8 mouse cellular contexts compared by ENCODE assay signal in genomic region chr6:35538757-35539303, GRCm38 (mm10). TPM values are rescaled to one million over a fixed set of nuclear protein-coding genes. Genes with fewer than 3 reads are reported as not detected.
DNase-seq lines count a peak whose midpoint lies in the region; ATAC-seq and TF ChIP-seq lines count a peak whose summit lies in the region.

No protein-coding gene starts in this region.

- peak; percentile 10 for DNase-seq in kidney, adult 9 months
- DNase-seq in kidney, adult 11 months: no peak
- no peak for DNase-seq in ES-E14 (ENCODE audit: low read depth, low spot score)
- DNase-seq in embryonic facial prominence, embryonic 14.5 days (ENCODE audit: low spot score): peak; percentile 4
- no peak for DNase-seq in frontal cortex, postnatal 25 days (ENCODE audit: low spot score in 2 of 2)
- no peak for DNase-seq in cerebellum, postnatal 4 days (ENCODE audit: low spot score in 2 of 2)

- H3K4me2 ChIP-seq in embryonic facial prominence, embryonic 14.5 days (ENCODE audit: low read depth, low read length): peak overlapping the region; percentile 84
- peak overlapping the region; percentile 60 for H3K4me2 ChIP-seq in intestine, embryonic 15.5 days (replicated peaks)
- H3K4me2 ChIP-seq in midbrain, embryonic 15.5 days: peak overlapping the region; percentile 67

- peak overlapping the region; percentile 81 to 98 for H3K4me3 ChIP-seq in ES-E14 (ENCODE audit: insufficient read depth in 1 of 2, low read depth in 1 of 2, low read length in 2 of 2, poor library complexity in 1 of 2, severe bottlenecking in 1 of 2)
- peak overlapping the region; percentile 100 for H3K4me3 ChIP-seq in embryonic facial prominence, embryonic 14.5 days (ENCODE audit: low read depth, low read length)
- H3K4me3 ChIP-seq in intestine, embryonic 15.5 days (replicated peaks): peak overlapping the region; percentile 97
- peak overlapping the region; percentile 60 for H3K4me3 ChIP-seq in midbrain, embryonic 15.5 days

- 3% methylated on average over 21 of the region's 21 CpGs for WGBS in embryonic facial prominence, embryonic 14.5 days
- 3% methylated on average over 21 of the region's 21 CpGs for WGBS in intestine, embryonic 15.5 days
- 6% methylated on average over 21 of the region's 21 CpGs for WGBS in midbrain, embryonic 15.5 days

- in situ Hi-C loops in ES-E14 (cut with MboI; ENCODE audit: low sequenced_read_pairs in 2 of 2, unreplicated experiment in 2 of 2): no loop called here

- no peaks in the 10 kb centered on the region for H3K9me3 ChIP-seq in ES-E14 (ENCODE audit: control insufficient read depth, insufficient read depth, low read depth, low read length)
- H3K9me3 ChIP-seq in embryonic facial prominence, embryonic 14.5 days (ENCODE audit: control insufficient read depth, low read length): no peaks in the 10 kb centered on the region
- no peaks in the 10 kb centered on the region for H3K9me3 ChIP-seq in intestine, embryonic 15.5 days
- H3K9me3 ChIP-seq in midbrain, embryonic 15.5 days: no peaks in the 10 kb centered on the region

- H3K4me1 ChIP-seq in ES-E14 (ENCODE audit: control insufficient read depth in 2 of 2, insufficient read depth in 2 of 2, low read length in 2 of 2, poor library complexity in 1 of 2): peaks cover 0 to 6% of the 10 kb centered on the region in 2 experiments; a peak in 2 of 4 replicates
- peaks cover 16% of the 10 kb centered on the region for H3K4me1 ChIP-seq in embryonic facial prominence, embryonic 14.5 days (ENCODE audit: control insufficient read depth, insufficient read depth, low read length)
- H3K4me1 ChIP-seq in intestine, embryonic 15.5 days (replicated peaks): no peaks in the 10 kb centered on the region
- H3K4me1 ChIP-seq in midbrain, embryonic 15.5 days: peaks cover 19% of the 10 kb centered on the region

- no peaks in the 10 kb centered on the region for H3K27me3 ChIP-seq in embryonic facial prominence, embryonic 14.5 days (replicated peaks; ENCODE audit: control insufficient read depth, insufficient read depth, low read length)
- H3K27me3 ChIP-seq in intestine, embryonic 15.5 days (replicated peaks): no peaks in the 10 kb centered on the region
- no peaks in the 10 kb centered on the region for H3K27me3 ChIP-seq in midbrain, embryonic 15.5 days (replicated peaks)

- no peak overlapping the region for H3K27ac ChIP-seq in ES-E14 (ENCODE audit: insufficient read depth, low read depth, low read length, poor library complexity, severe bottlenecking)
- H3K27ac ChIP-seq in embryonic facial prominence, embryonic 14.5 days (replicated peaks; ENCODE audit: low read depth, low read length): peak overlapping the region; percentile 90
- peak overlapping the region; percentile 87 for H3K27ac ChIP-seq in intestine, embryonic 15.5 days
- H3K27ac ChIP-seq in midbrain, embryonic 15.5 days: peak overlapping the region; percentile 68

- H3K36me3 ChIP-seq in ES-E14 (ENCODE audit: control insufficient read depth, insufficient read depth, low read length, poor library complexity, severe bottlenecking): no peaks in the 10 kb centered on the region
- H3K36me3 ChIP-seq in embryonic facial prominence, embryonic 14.5 days (ENCODE audit: control insufficient read depth, insufficient read depth, low read length): no peaks in the 10 kb centered on the region
- no peaks in the 10 kb centered on the region for H3K36me3 ChIP-seq in intestine, embryonic 15.5 days
- H3K36me3 ChIP-seq in midbrain, embryonic 15.5 days (replicated peaks): no peaks in the 10 kb centered on the region

- ATAC-seq in embryonic facial prominence, embryonic 14.5 days (ENCODE audit: low read depth): no peak
- ATAC-seq in intestine, embryonic 15.5 days: no peak
- no peak for ATAC-seq in midbrain, embryonic 15.5 days (replicated peaks)

- peak overlapping the region; percentile 79 for H3K9ac ChIP-seq in ES-E14 (ENCODE audit: insufficient read depth, low read depth, low read length, poor library complexity, severe bottlenecking)
- peak overlapping the region; percentile 96 for H3K9ac ChIP-seq in embryonic facial prominence, embryonic 14.5 days (ENCODE audit: low read depth, low read length)
- peak overlapping the region; percentile 93 for H3K9ac ChIP-seq in intestine, embryonic 15.5 days
- H3K9ac ChIP-seq in midbrain, embryonic 15.5 days: peak overlapping the region; percentile 73

TF ChIP-seq in ES-E14, 5 proteins besides CTCF, POLR2A, EP300 and RAD21:
- TF ChIP-seq ZNF384 (IDR thresholded peaks at IDR 0.05; ENCODE audit: low read depth, low read length) (no peak), CHD2 (IDR thresholded peaks at IDR 0.05; ENCODE audit: low read depth, low read length) (no peak)

RNA-seq across cellular contexts. Expression of gene Mtpn, which starts 0.9 kb away (rescaled TPM):
- total RNA-seq in ES-E14 (2012; rRNA removed): 62.1 and 90.0 TPM in 2 replicates
- 112 and 115 TPM in 2 replicates for polyA plus RNA-seq in embryonic facial prominence, embryonic 14.5 days (2014; fragmentation: Nextera tagmentation; extraction: Ambion mirVana)
- 141 and 147 TPM in 2 replicates for polyA plus RNA-seq in intestine, embryonic 15.5 days (2015; fragmentation: Nextera tagmentation; extraction: Ambion mirVana)
- polyA plus RNA-seq in midbrain, embryonic 15.5 days (2015; fragmentation: Nextera tagmentation; extraction: Ambion mirVana): 207 and 212 TPM in 2 replicates

Comparison
In these comparisons a context has a peak if more than half of its experiments do, and no peak if none do; other contexts are left out.
1. DNase-seq: peak in kidney, adult 9 months (single experiment) and embryonic facial prominence, embryonic 14.5 days (single experiment); none in kidney, adult 11 months (single experiment), ES-E14 (single experiment), frontal cortex, postnatal 25 days (0 of 2) and cerebellum, postnatal 4 days (0 of 2).
2. Peak in every context shown above with its lines, with median percentiles within 50 percentile points of each other: H3K4me3 ChIP-seq, H3K9ac ChIP-seq and H3K4me2 ChIP-seq.